Mouse (Mus musculus) megakaryocyte-erythroid progenitor cell, adult 5-6 weeks (primary cell): Measurements from ENCODE around the gene Zbtb22. TPM values are rescaled to one million over a fixed set of nuclear protein-coding genes. Genes with fewer than 3 reads are reported as not detected.
A peak's percentile ranks its signal among the peaks of the same experiment; 100 is the strongest.

Experiments
- ATAC-seq: replicated peaks from 2 replicates; pipeline ENCODE4 v1.8.0; 2016; ENCODE audit warnings: mild to moderate bottlenecking, inconsistent platforms; ENCODE audit not compliant: severe bottlenecking, poor library complexity, low FRiP score, low TSS enrichment
- total RNA-seq, 2 experiments: library from RNA; stranded (forward) in 1 of 2; stranded (reverse) in 1 of 2; fragments of 200-1000, 215-1000 nt in 1 of 2; fragments of >200 nt in 1 of 2; fragmentation: Nextera tagmentation in 1 of 2; gene quantifications; 2 replicates each; pipeline ENCODE4 v1.2.3; 2014 to 2017

Gene Zbtb22
- total RNA-seq, 2 experiments from 2014 or later: 18.0 to 18.6 TPM

DNA sequence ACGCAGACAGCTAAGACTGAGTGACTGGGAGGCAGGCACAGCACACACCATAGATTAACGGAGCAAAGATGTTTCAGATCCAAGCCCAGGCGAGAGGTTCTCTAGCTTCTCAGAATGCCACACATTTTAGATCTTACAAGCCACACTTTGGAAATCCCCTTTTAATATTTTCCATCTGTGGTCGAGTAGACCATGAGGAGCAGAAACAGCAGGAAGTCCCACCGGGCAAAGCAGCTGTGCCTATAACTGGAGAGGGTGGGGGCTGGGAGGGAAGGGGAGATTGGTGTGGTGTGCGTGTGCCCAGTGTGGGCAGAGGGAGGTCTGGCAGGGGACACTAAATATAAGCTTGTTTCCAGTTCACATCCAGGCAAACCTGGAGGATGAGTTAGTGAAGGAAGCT, 41.8 kb downstream of the Zbtb22 start:
- ATAC-seq: no peak

DNA sequence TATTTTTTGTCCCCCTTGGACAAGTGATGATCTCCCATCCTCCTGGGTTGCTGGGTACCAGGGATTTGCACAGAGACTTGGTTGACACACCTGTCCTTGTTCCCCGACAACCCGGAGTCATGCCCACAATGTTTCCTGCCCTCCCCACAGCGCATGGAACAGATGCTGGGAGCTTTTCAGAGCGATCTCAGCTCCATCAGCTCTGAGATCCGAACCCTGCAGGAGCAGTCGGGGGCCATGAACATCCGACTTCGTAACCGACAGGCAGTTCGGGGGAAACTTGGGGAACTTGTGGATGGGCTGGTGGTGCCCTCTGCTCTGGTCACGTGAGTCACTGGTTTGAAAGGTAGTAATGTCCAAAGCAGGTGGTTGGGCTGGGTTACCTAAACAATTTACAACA, 42.7 kb downstream of the Zbtb22 start:
- ATAC-seq: no peak

DNA sequence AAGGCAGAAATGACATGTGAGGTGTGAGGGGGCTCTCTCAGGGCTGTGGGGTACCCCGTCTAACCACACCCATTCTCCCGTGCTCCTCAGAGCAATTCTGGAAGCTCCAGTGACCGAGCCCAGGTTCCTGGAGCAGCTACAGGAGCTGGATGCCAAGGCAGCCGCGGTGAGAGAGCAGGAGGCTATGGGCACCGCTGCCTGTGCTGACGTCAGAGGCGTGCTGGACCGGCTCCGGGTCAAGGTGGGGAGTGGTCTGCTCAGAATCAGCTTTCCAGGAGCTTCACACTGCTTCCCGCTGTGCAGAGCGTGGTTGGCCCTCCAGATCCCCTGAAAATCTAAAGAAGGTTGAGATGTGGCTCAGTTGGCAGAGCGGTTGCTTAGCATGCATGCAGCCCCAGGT, 43.4 kb downstream of the Zbtb22 start:
- no peak for ATAC-seq

- no peak for ATAC-seq
These were observed 44.2 kb downstream of the Zbtb22 start for GRCm38 (mm10) chr17:33959948-33960347.

- ATAC-seq: no peak
These were observed 47.2 kb downstream of the Zbtb22 start for GRCm38 (mm10) chr17:33962876-33963275.

DNA sequence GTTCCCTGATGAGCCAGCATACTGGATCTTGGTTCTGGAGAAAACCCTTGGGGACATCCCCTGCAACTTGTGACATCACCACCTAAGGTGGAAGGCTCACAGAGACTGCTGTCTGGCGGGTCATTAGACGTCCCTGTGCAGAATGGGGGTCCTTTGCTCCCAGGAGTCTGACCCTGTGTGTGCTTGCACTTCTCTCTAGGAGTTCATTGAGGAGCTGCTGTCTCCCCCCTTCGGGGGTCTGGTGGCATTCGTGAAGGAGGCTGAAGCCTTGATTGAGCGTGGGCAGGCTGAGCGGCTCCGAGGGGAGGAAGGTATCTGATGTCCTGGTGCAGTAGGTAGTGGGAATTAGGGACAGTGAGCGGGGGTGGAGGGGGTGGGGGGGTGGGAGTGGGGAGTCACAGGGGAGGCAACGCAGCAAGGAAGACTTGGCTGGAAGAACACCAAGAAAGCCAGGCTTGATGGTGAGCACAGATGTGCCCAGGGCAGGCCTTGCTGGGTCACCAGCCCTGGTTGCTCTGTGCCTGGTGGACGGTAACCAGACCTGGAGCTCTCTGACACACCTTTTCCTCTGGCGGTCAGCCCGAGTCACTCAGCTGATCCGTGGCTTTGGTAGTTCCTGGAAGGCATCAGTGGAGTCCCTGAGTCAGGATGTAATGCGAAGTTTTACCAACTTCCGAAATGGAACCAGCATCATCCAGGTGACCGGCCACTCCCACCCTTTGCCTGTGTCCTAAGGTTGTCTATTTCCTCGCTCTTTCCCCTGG, 49.6 kb downstream of the Zbtb22 start:
- no peak for ATAC-seq

DNA sequence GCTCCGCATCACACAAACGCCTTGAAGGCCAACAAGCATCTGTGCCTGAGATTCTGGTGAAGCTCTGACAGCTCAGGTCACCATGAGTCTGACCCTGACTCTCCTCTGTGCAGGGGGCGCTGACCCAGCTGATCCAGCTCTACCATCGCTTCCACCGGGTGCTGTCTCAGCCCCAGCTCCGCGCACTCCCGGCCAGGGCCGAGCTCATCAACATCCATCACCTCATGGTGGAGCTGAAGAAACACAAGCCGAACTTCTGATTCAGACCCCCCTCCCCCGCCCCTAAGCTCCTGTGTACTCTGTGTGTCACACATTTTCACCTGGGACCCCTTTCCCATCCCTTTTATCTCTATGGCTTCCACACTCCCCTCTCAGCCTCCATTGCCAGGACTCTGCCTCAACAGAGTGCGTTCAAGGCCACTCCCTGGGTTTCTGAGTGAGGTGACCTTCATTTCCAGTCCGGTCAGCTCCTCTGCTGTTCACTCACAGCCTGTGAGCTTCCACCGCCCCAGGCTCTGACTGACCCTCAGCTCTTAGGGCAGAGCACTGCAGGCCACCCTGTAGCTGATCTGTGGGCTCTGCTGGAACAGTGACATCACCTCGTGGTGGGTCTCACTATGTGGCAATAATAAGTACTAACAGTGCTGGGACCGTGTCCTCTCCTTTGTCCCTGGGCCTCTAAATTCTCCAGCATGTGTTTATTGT, 50.3 kb downstream of the Zbtb22 start:
- no peak for ATAC-seq

DNA sequence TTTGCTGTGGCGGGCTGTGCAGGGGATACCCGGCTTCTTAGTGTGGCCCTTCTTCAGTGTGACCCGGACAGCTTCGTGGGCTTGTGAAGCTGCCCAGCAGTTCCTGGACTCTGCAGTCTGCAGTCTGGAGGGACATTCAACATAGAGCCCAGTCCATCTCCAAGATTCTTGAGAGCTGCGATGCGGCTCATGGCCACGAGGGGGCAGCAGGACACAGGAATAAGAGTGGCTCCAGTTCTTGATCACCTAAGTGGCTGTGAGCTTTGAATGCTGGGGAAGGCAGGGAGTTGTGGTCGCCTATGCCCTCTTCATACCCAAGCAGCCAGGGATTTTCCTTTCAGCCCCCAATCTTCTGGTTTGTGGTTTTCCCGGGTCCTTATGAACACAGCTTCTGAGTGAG, 52.8 kb downstream of the Zbtb22 start:
- peak; percentile 75 for ATAC-seq

Other genes with a start within 250 kb of the Zbtb22 start
- 579 and 611 TPM in 2 replicates for gene Hnrnpm, start 229.0 kb upstream of the Zbtb22 start, total RNA-seq (2014; fragmentation: Nextera tagmentation)
- 338 and 437 TPM in 2 replicates for gene Hnrnpm, start 229.0 kb upstream of the Zbtb22 start, total RNA-seq (2017)
- 53.7 and 55.5 TPM in 2 replicates for gene March2, start 197.2 kb upstream of the Zbtb22 start, total RNA-seq (2014; fragmentation: Nextera tagmentation)
- gene March2, start 197.2 kb upstream of the Zbtb22 start, total RNA-seq (2017): 33.4 and 48.1 TPM in 2 replicates
- gene Rab11b, start 155.4 kb upstream of the Zbtb22 start, total RNA-seq (2014; fragmentation: Nextera tagmentation): 98.0 and 144 TPM in 2 replicates
- gene Rab11b, start 155.4 kb upstream of the Zbtb22 start, total RNA-seq (2017): 27.5 and 33.0 TPM in 2 replicates
- gene Angptl4, start 134.1 kb upstream of the Zbtb22 start, total RNA-seq (2014; fragmentation: Nextera tagmentation): 14.9 and 18.2 TPM in 2 replicates
- gene Angptl4, start 134.1 kb upstream of the Zbtb22 start, total RNA-seq (2017): 13.0 and 17.1 TPM in 2 replicates
- 12.0 and 19.7 TPM in 2 replicates for gene Kank3, start 105.4 kb upstream of the Zbtb22 start, total RNA-seq (2014; fragmentation: Nextera tagmentation)
- 1.6 and 2.4 TPM in 2 replicates for gene Kank3, start 105.4 kb upstream of the Zbtb22 start, total RNA-seq (2017)
- gene Rps28, start 91.3 kb upstream of the Zbtb22 start, total RNA-seq (2014; fragmentation: Nextera tagmentation): 3,294 and 3,898 TPM in 2 replicates
- 3,120 and 3,626 TPM in 2 replicates for gene Rps28, start 91.3 kb upstream of the Zbtb22 start, total RNA-seq (2017)
- gene Ndufa7, start 91.3 kb upstream of the Zbtb22 start, total RNA-seq (2014; fragmentation: Nextera tagmentation): 261 and 275 TPM in 2 replicates
- 85.6 and 250 TPM in 2 replicates for gene Ndufa7, start 91.3 kb upstream of the Zbtb22 start, total RNA-seq (2017)
- 11.4 and 19.2 TPM in 2 replicates for gene Cd320, start 72.8 kb upstream of the Zbtb22 start, total RNA-seq (2014; fragmentation: Nextera tagmentation)
- gene Cd320, start 72.8 kb upstream of the Zbtb22 start, total RNA-seq (2017): 14.1 and 19.6 TPM in 2 replicates
- not detected in 2 replicates for gene Gm7029, start 42.1 kb upstream of the Zbtb22 start, total RNA-seq (2014; fragmentation: Nextera tagmentation)
- gene Gm7029, start 42.1 kb upstream of the Zbtb22 start, total RNA-seq (2017): not detected in 2 replicates
- 14.7 and 31.9 TPM in 2 replicates for gene Kifc1, start 25.2 kb upstream of the Zbtb22 start, total RNA-seq (2014; fragmentation: Nextera tagmentation)
- 15.6 and 17.0 TPM in 2 replicates for gene Kifc1, start 25.2 kb upstream of the Zbtb22 start, total RNA-seq (2017)
- not detected in 2 replicates for gene Platr17, start 10.8 kb upstream of the Zbtb22 start, total RNA-seq (2014; fragmentation: Nextera tagmentation)
- gene Platr17, start 10.8 kb upstream of the Zbtb22 start, total RNA-seq (2017): not detected in 2 replicates
- gene Daxx, start 6.5 kb upstream of the Zbtb22 start, total RNA-seq (2014; fragmentation: Nextera tagmentation): 60.3 and 70.5 TPM in 2 replicates
- gene Daxx, start 6.5 kb upstream of the Zbtb22 start, total RNA-seq (2017): 41.3 and 49.0 TPM in 2 replicates
- gene Tapbp, start within 50 bp of the Zbtb22 start, total RNA-seq (2014; fragmentation: Nextera tagmentation): 47.9 and 65.3 TPM in 2 replicates
- 35.6 and 42.1 TPM in 2 replicates for gene Tapbp, start within 50 bp of the Zbtb22 start, total RNA-seq (2017)
- gene Rgl2, start 13.6 kb downstream of the Zbtb22 start, total RNA-seq (2014; fragmentation: Nextera tagmentation): 42.6 and 49.0 TPM in 2 replicates
- 10.4 and 14.0 TPM in 2 replicates for gene Rgl2, start 13.6 kb downstream of the Zbtb22 start, total RNA-seq (2017)
- gene Pfdn6, start 24.4 kb downstream of the Zbtb22 start, total RNA-seq (2014; fragmentation: Nextera tagmentation): 192 and 240 TPM in 2 replicates
- gene Pfdn6, start 24.4 kb downstream of the Zbtb22 start, total RNA-seq (2017): 209 and 235 TPM in 2 replicates
- 75.2 and 76.4 TPM in 2 replicates for gene Wdr46, start 24.8 kb downstream of the Zbtb22 start, total RNA-seq (2014; fragmentation: Nextera tagmentation)
- gene Wdr46, start 24.8 kb downstream of the Zbtb22 start, total RNA-seq (2017): 78.8 and 105 TPM in 2 replicates
- gene B3galt4, start 35.6 kb downstream of the Zbtb22 start, total RNA-seq (2014; fragmentation: Nextera tagmentation): 0.90 and 1.8 TPM in 2 replicates
- gene B3galt4, start 35.6 kb downstream of the Zbtb22 start, total RNA-seq (2017): 2.7 TPM in 1 of 2 replicates, not detected in the other
- gene Vps52, start 39.9 kb downstream of the Zbtb22 start, total RNA-seq (2014; fragmentation: Nextera tagmentation): 41.4 and 51.4 TPM in 2 replicates
- 17.4 and 26.2 TPM in 2 replicates for gene Vps52, start 39.9 kb downstream of the Zbtb22 start, total RNA-seq (2017)
- 6,055 and 6,432 TPM in 2 replicates for gene Rps18, start 40.1 kb downstream of the Zbtb22 start, total RNA-seq (2014; fragmentation: Nextera tagmentation)
- 1,728 and 1,730 TPM in 2 replicates for gene Rps18, start 40.1 kb downstream of the Zbtb22 start, total RNA-seq (2017)
- gene H2-K1, start 84.4 kb downstream of the Zbtb22 start, total RNA-seq (2014; fragmentation: Nextera tagmentation): 870 and 1,054 TPM in 2 replicates
- gene H2-K1, start 84.4 kb downstream of the Zbtb22 start, total RNA-seq (2017): 664 and 816 TPM in 2 replicates
- 12.8 and 24.7 TPM in 2 replicates for gene Ring1, start 108.8 kb downstream of the Zbtb22 start, total RNA-seq (2014; fragmentation: Nextera tagmentation)
- 13.5 and 15.4 TPM in 2 replicates for gene Ring1, start 108.8 kb downstream of the Zbtb22 start, total RNA-seq (2017)
- 118 and 144 TPM in 2 replicates for gene H2-Ke6, start 112.2 kb downstream of the Zbtb22 start, total RNA-seq (2014; fragmentation: Nextera tagmentation)
- 41.6 and 46.8 TPM in 2 replicates for gene H2-Ke6, start 112.2 kb downstream of the Zbtb22 start, total RNA-seq (2017)
- 18.1 and 18.3 TPM in 2 replicates for gene Slc39a7, start 115.8 kb downstream of the Zbtb22 start, total RNA-seq (2014; fragmentation: Nextera tagmentation)
- gene Slc39a7, start 115.8 kb downstream of the Zbtb22 start, total RNA-seq (2017): 94.1 and 169 TPM in 2 replicates
- gene Rxrb, start 115.9 kb downstream of the Zbtb22 start, total RNA-seq (2014; fragmentation: Nextera tagmentation): 49.6 and 58.9 TPM in 2 replicates
- gene Rxrb, start 115.9 kb downstream of the Zbtb22 start, total RNA-seq (2017): 31.4 and 33.3 TPM in 2 replicates
- gene Col11a2, start 123.5 kb downstream of the Zbtb22 start, total RNA-seq (2014; fragmentation: Nextera tagmentation): 1.1 and 3.6 TPM in 2 replicates
- 0.05 and 0.46 TPM in 2 replicates for gene Col11a2, start 123.5 kb downstream of the Zbtb22 start, total RNA-seq (2017)
- 6.2 and 15.1 TPM in 2 replicates for gene H2-Oa, start 176.4 kb downstream of the Zbtb22 start, total RNA-seq (2014; fragmentation: Nextera tagmentation)
- gene H2-Oa, start 176.4 kb downstream of the Zbtb22 start, total RNA-seq (2017): 0.75 and 5.8 TPM in 2 replicates
- 26.4 and 41.6 TPM in 2 replicates for gene H2-DMa, start 203.6 kb downstream of the Zbtb22 start, total RNA-seq (2014; fragmentation: Nextera tagmentation)
- gene H2-DMa, start 203.6 kb downstream of the Zbtb22 start, total RNA-seq (2017): 35.0 and 36.7 TPM in 2 replicates
- gene Brd2, start 206.7 kb downstream of the Zbtb22 start, total RNA-seq (2014; fragmentation: Nextera tagmentation): 173 and 198 TPM in 2 replicates
- 312 and 511 TPM in 2 replicates for gene Brd2, start 206.7 kb downstream of the Zbtb22 start, total RNA-seq (2017)
- gene H2-DMb2, start 227.4 kb downstream of the Zbtb22 start, total RNA-seq (2014; fragmentation: Nextera tagmentation): 0.81 and 2.9 TPM in 2 replicates
- not detected in 2 replicates for gene H2-DMb2, start 227.4 kb downstream of the Zbtb22 start, total RNA-seq (2017)
- gene H2-DMb1, start 237.2 kb downstream of the Zbtb22 start, total RNA-seq (2014; fragmentation: Nextera tagmentation): 3.8 and 9.1 TPM in 2 replicates
- gene H2-DMb1, start 237.2 kb downstream of the Zbtb22 start, total RNA-seq (2017): 10.1 and 22.9 TPM in 2 replicates